Mouse (Mus musculus) heart, adult 2 months (tissue): ENCODE data around the gene Vsig10.

Experiments
- CTCF ChIP-seq: fragments of 200-600 bp; IDR thresholded peaks from 2 replicates; pipeline ENCODE4 v1.8.1; 2022; ENCODE audit warnings: antibody characterized with exemption, mild to moderate bottlenecking, moderate library complexity
- EP300 ChIP-seq: fragments of 200-500 bp; IDR thresholded peaks from 2 replicates; pipeline ENCODE4 v1.6.1; 2011; ENCODE audit warnings: low read depth, low read length, control low read depth; ENCODE audit not compliant: insufficient read depth
- POLR2A ChIP-seq: fragments of 200-500 bp; IDR thresholded peaks from 2 replicates; pipeline ENCODE4 v1.6.1; 2011; ENCODE audit warnings: mild to moderate bottlenecking, low read depth, low read length, control low read depth; ENCODE audit not compliant: insufficient read depth

- TF ChIP-seq CTCF (no peak), POLR2A (no peak), EP300 (no peak)
These were observed 35.2 kb downstream of the Vsig10 start for GRCm38 (mm10) chr5:117354121-117354520.
